In genomic region chr8:122816965-122817364, GRCm38 (mm10) we compare ENCODE assay signal across 23 mouse cellular contexts.
"Had no signal": no experiment of that assay in that cellular context is flagged by ENCODE, and none has a peak within 500 bp of the region (broad histone marks: within the 10 kb centered on the region; RNA-seq: fewer than 3 reads in every experiment).

No protein-coding gene starts in this region.

- ATAC-seq: liver, embryonic 12.5 days had no signal

- H3K4me3 ChIP-seq: kidney, embryonic 15.5 days; left cerebral cortex, adult 2 months; limb, embryonic 12.5 days; liver, embryonic 12.5 days; liver, embryonic 15.5 days; lung, embryonic 15.5 days; myocyte; neural tube, embryonic 13.5 days; stomach, embryonic 15.5 days had no signal

- H3K36me3 ChIP-seq: liver, embryonic 15.5 days; lung, embryonic 15.5 days; stomach, embryonic 15.5 days had no signal

- H3K27me3 ChIP-seq: kidney, embryonic 15.5 days; liver, embryonic 15.5 days; lung, embryonic 15.5 days; neural tube, embryonic 13.5 days; stomach, embryonic 15.5 days had no signal

- DNase-seq: kidney, adult 11 months; kidney, adult 8-10 months; kidney, postnatal 10 days; kidney, postnatal 36 days; layer of hippocampus, postnatal 36 days; liver; lung, adult 18-20 months; lung, postnatal 10 days; lung, postnatal 36 days; midbrain, embryonic 14.5 days; retina, postnatal 1 day; right cerebral cortex, postnatal 25 days; spleen, adult 18-20 months; thymus, postnatal 25 days had no signal

- H3K9ac ChIP-seq: kidney, embryonic 15.5 days; limb, embryonic 12.5 days; liver, embryonic 12.5 days; liver, embryonic 15.5 days; lung, embryonic 15.5 days; neural tube, embryonic 13.5 days; stomach, embryonic 15.5 days had no signal

- H3K27ac ChIP-seq: kidney, embryonic 15.5 days; left cerebral cortex, adult 2 months; limb, embryonic 12.5 days; liver, embryonic 12.5 days; liver, embryonic 15.5 days; lung, embryonic 15.5 days; neural tube, embryonic 13.5 days; stomach, embryonic 15.5 days had no signal

- H3K4me1 ChIP-seq: liver, embryonic 15.5 days; lung, embryonic 15.5 days; stomach, embryonic 15.5 days had no signal

- H3K9me3 ChIP-seq: kidney, embryonic 15.5 days; limb, embryonic 12.5 days; liver, embryonic 12.5 days; liver, embryonic 15.5 days; lung, embryonic 15.5 days; neural tube, embryonic 13.5 days; stomach, embryonic 15.5 days had no signal

- H3K4me2 ChIP-seq: kidney, embryonic 15.5 days; limb, embryonic 12.5 days; liver, embryonic 12.5 days; liver, embryonic 15.5 days; lung, embryonic 15.5 days; neural tube, embryonic 13.5 days; stomach, embryonic 15.5 days had no signal
